Mouse (Mus musculus): Measurements from ENCODE around the gene Tacr1.

Tacr1 gene

GRCm38 (mm10) chr6:82522567-82522966 is 120.4 kb downstream of the Tacr1 start:
- DNase-seq (ENCODE audit: inconsistent age in 2 of 2, low spot score in 1 of 2) = no peak

DNA sequence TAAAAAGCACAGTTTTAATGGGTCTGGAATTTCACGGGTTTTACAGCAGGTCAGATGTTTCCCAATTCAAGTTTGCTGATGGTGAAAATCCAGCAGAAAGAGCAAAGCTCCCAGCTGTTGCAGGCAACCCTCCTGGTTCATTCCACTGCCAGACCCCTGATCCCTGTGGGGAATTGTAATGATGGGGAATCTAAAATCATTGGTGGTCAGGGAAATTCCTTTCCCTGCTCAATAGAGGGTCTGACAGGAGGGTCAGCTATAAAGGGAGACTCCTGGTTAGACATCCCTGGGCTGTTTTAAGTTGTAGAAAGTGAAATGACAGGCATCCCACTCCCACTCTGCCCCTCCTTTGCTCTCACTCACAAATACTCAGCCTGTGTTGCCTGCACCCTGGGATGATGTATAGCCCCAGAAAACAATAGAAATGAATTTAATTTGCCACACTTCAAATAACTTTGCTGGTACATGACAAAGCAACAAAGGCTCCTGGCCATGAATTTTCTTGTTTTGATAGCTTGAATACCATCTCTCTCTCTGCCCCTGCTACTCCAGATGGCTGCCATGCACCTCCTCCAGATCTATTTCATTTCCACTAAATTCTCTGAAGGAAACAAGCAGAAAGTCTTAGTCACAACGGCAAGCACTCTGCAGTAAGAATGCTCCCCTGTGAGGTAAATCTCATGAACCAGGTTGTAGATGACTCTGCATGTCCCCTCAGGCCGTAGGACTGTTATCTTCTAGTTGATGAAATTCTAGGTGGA is 123.2 kb downstream of the Tacr1 start:
- DNase-seq (ENCODE audit: inconsistent age in 2 of 2, low spot score in 1 of 2) = no peak

- no peak for DNase-seq (ENCODE audit: inconsistent age in 2 of 2, low spot score in 1 of 2)
Measured at GRCm38 (mm10) chr6:82528631-82529030, 126.5 kb downstream of the Tacr1 start.

- no peak for DNase-seq (ENCODE audit: inconsistent age in 2 of 2, low spot score in 1 of 2)
Measured at GRCm38 (mm10) chr6:82536641-82537040, 134.5 kb downstream of the Tacr1 start.

- DNase-seq (ENCODE audit: inconsistent age in 2 of 2, low spot score in 1 of 2) = no peak
Measured at GRCm38 (mm10) chr6:82549270-82549669, 147.1 kb downstream of the Tacr1 start.

GRCm38 (mm10) chr6:82575445-82575844 is 173.3 kb downstream of the Tacr1 start:
- no peak for DNase-seq (ENCODE audit: inconsistent age in 2 of 2, low spot score in 1 of 2)

GRCm38 (mm10) chr6:82585396-82585795 is 183.3 kb downstream of the Tacr1 start:
- DNase-seq (ENCODE audit: inconsistent age in 2 of 2, low spot score in 1 of 2) = no peak

GRCm38 (mm10) chr6:82589387-82589786 is 187.3 kb downstream of the Tacr1 start:
- peak; percentile 7 to 30 for DNase-seq (ENCODE audit: inconsistent age in 2 of 2, low spot score in 1 of 2)

GRCm38 (mm10) chr6:82595461-82596090 is 193.4 kb downstream of the Tacr1 start:
- no peak for DNase-seq (ENCODE audit: inconsistent age in 2 of 2, low spot score in 1 of 2)

- DNase-seq (ENCODE audit: inconsistent age in 2 of 2, low spot score in 1 of 2) = no peak
Measured at GRCm38 (mm10) chr6:82603228-82603627, 201.1 kb downstream of the Tacr1 start.

DNA sequence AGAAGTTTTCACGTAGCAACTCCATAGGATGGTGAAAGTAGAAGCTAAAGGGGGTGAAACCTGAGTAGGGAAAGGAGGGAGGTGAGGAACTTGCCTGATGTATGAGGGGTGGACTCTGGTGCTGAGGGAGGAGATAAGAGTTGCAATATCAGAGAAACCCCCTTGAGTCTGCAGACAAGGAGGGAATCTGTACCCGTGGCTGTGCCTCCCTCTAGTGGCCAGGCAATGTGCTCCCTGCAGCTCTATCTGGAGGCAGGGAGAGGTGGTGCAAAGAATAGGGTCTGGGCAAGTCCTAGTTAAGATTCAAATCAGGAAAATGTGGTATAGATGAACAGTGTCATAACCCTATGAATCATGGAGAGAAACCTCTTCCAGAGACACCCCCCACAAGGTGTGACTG is 201.5 kb downstream of the Tacr1 start:
- peak; percentile 8 to 46 for DNase-seq (ENCODE audit: inconsistent age in 2 of 2, low spot score in 1 of 2)

DNA sequence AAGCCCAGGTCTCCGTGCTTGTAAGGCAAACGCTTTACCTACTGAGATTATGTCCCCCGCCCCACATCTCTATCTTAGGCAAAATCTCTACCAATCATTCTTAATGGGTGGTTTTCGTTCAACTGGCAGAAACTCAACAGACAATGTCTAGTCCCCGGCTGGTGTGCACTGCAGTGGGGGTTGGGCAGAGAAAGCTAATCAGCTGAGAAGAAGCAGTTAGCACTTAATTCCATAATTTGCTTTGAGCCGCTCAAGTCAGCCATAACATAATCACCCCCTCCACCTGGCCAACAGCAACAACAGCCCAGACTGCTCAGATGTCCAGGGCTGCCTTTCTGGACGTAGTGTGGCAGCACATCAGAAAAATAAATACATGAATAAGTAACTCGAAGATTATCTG is 202.7 kb downstream of the Tacr1 start:
- DNase-seq (ENCODE audit: inconsistent age in 2 of 2, low spot score in 1 of 2) = no peak

- DNase-seq (ENCODE audit: inconsistent age in 2 of 2, low spot score in 1 of 2) = no peak
Measured at GRCm38 (mm10) chr6:82608756-82609155, 206.6 kb downstream of the Tacr1 start.

- DNase-seq (ENCODE audit: inconsistent age in 2 of 2, low spot score in 1 of 2) = no peak
Measured at GRCm38 (mm10) chr6:82609339-82609926, 207.3 kb downstream of the Tacr1 start.
